Mouse (Mus musculus): ENCODE data around the gene Prdm4.

Prdm4 gene

GRCm38 (mm10) chr10:85916498-85917309, at the start of gene Prdm4:
TSS of gene Prdm4 (minus strand) at chr10:85917142.
- peak; percentile 98 for DNase-seq (ENCODE audit: low read depth, low spot score)

- DNase-seq (ENCODE audit: low read depth, low spot score), result no peak
Observed at GRCm38 (mm10) chr10:85966476-85966875, 49.5 kb upstream of the Prdm4 start.

GRCm38 (mm10) chr10:85964316-85964715, 47.4 kb upstream of the Prdm4 start:
- no peak for DNase-seq (ENCODE audit: low read depth, low spot score)

- DNase-seq (ENCODE audit: low read depth, low spot score), result no peak
Observed at GRCm38 (mm10) chr10:85962897-85963296, 46.0 kb upstream of the Prdm4 start.

GRCm38 (mm10) chr10:85957464-85957950, 40.6 kb upstream of the Prdm4 start, which contains the start of gene Rtcb:
TSS of gene Rtcb (minus strand) at chr10:85957823.
- DNase-seq (ENCODE audit: low read depth, low spot score), result peak; percentile 94

- peak; percentile 9 for DNase-seq (ENCODE audit: low read depth, low spot score)
Observed at GRCm38 (mm10) chr10:85956871-85957419, 40.0 kb upstream of the Prdm4 start.

- no peak for DNase-seq (ENCODE audit: low read depth, low spot score)
Observed at GRCm38 (mm10) chr10:85954429-85954828, 37.5 kb upstream of the Prdm4 start.

- no peak for DNase-seq (ENCODE audit: low read depth, low spot score)
Observed at GRCm38 (mm10) chr10:85953401-85953800, 36.5 kb upstream of the Prdm4 start.

GRCm38 (mm10) chr10:85951765-85952443, 35.0 kb upstream of the Prdm4 start:
- no peak for DNase-seq (ENCODE audit: low read depth, low spot score)

- no peak for DNase-seq (ENCODE audit: low read depth, low spot score)
Observed at GRCm38 (mm10) chr10:85948483-85949196, 31.7 kb upstream of the Prdm4 start.

- DNase-seq (ENCODE audit: low read depth, low spot score), result no peak
Observed at GRCm38 (mm10) chr10:85936280-85936965, 19.5 kb upstream of the Prdm4 start.

- no peak for DNase-seq (ENCODE audit: low read depth, low spot score)
Observed at GRCm38 (mm10) chr10:85929962-85930361, 13.0 kb upstream of the Prdm4 start.

GRCm38 (mm10) chr10:85929208-85929591, 12.3 kb upstream of the Prdm4 start:
- DNase-seq (ENCODE audit: low read depth, low spot score), result no peak

- DNase-seq (ENCODE audit: low read depth, low spot score), result peak; percentile 77
Observed at GRCm38 (mm10) chr10:85928499-85929207, 11.7 kb upstream of the Prdm4 start.

- peak; percentile 13 for DNase-seq (ENCODE audit: low read depth, low spot score)
Observed at GRCm38 (mm10) chr10:85927676-85928445, 10.9 kb upstream of the Prdm4 start, which contains the start of gene Ascl4. TSS of gene Ascl4 (plus strand) at chr10:85927681.

- DNase-seq (ENCODE audit: low read depth, low spot score), result no peak
Observed at GRCm38 (mm10) chr10:85879886-85880486, 37.0 kb downstream of the Prdm4 start.

- no peak for DNase-seq (ENCODE audit: low read depth, low spot score)
Observed at GRCm38 (mm10) chr10:85875812-85876211, 41.1 kb downstream of the Prdm4 start.

- no peak for DNase-seq (ENCODE audit: low read depth, low spot score)
Observed at GRCm38 (mm10) chr10:85873861-85874544, 42.9 kb downstream of the Prdm4 start.

- no peak for DNase-seq (ENCODE audit: low read depth, low spot score)
Observed at GRCm38 (mm10) chr10:85872479-85872773, 44.5 kb downstream of the Prdm4 start.
